Mouse (Mus musculus) ES-E14 (cell line): ENCODE measurements around the gene Tnfrsf1a.

Source experiments
- MAFK ChIP-seq: IDR thresholded peaks from 2 replicates; pipeline ENCODE4 v1.6.1; 2014; ENCODE audit warnings: mild to moderate bottlenecking, low read depth, low read length, inconsistent platforms; ENCODE audit not compliant: insufficient read depth
- ZNF384 ChIP-seq: IDR thresholded peaks from 2 replicates; pipeline ENCODE4 v1.6.1; 2012; ENCODE audit warnings: low read depth, low read length, inconsistent platforms

GRCm38 (mm10) chr6:125353655-125354054, 4.5 kb downstream of the Tnfrsf1a start:
- TF ChIP-seq ZNF384 (no peak), MAFK (no peak)
